Mouse (Mus musculus) ovary, postnatal 14 days (tissue): ENCODE data around the gene Rnf41.

Source experiments
- DNase-seq: peaks from one replicate; pipeline ENCODE4 v3.0.0; 2022; ENCODE audit warnings: low spot score

The Rnf41 gene

GRCm38 (mm10) chr10:128411211-128412054 lies at the start of gene Rnf41, which contains the start of gene Nabp2:
TSS of gene Rnf41 (plus strand) at chr10:128411657.
TSS of gene Nabp2 (minus strand) at chr10:128411492.
- DNase-seq, result peak; percentile 97

- DNase-seq, result no peak
Measured at GRCm38 (mm10) chr10:128361836-128362235, 49.6 kb upstream of the Rnf41 start.

GRCm38 (mm10) chr10:128362568-128362967 lies 48.9 kb upstream of the Rnf41 start:
- no peak for DNase-seq

- DNase-seq, result no peak
Measured at GRCm38 (mm10) chr10:128367899-128368401, 43.5 kb upstream of the Rnf41 start.

GRCm38 (mm10) chr10:128368402-128369217 lies 42.8 kb upstream of the Rnf41 start, which contains the start of gene Coq10a:
TSS of gene Coq10a (minus strand) at chr10:128368997.
- peak; percentile 75 for DNase-seq

GRCm38 (mm10) chr10:128369218-128369543 lies 42.3 kb upstream of the Rnf41 start:
- no peak for DNase-seq

GRCm38 (mm10) chr10:128369599-128369998 lies 41.9 kb upstream of the Rnf41 start:
- DNase-seq, result no peak

GRCm38 (mm10) chr10:128370021-128370420 lies 41.4 kb upstream of the Rnf41 start:
- no peak for DNase-seq

GRCm38 (mm10) chr10:128370601-128371000 lies 40.9 kb upstream of the Rnf41 start:
- no peak for DNase-seq

GRCm38 (mm10) chr10:128372142-128372541 lies 39.3 kb upstream of the Rnf41 start:
- DNase-seq, result no peak

GRCm38 (mm10) chr10:128372989-128373748 lies 38.3 kb upstream of the Rnf41 start:
- DNase-seq, result no peak

GRCm38 (mm10) chr10:128374393-128374792 lies 37.1 kb upstream of the Rnf41 start:
- DNase-seq, result no peak

- DNase-seq, result no peak
Measured at GRCm38 (mm10) chr10:128376099-128376454, 35.4 kb upstream of the Rnf41 start.

GRCm38 (mm10) chr10:128376455-128377211 lies 34.8 kb upstream of the Rnf41 start, which contains the start of gene Ankrd52:
TSS of gene Ankrd52 (plus strand) at chr10:128377115.
- DNase-seq, result peak; percentile 86

GRCm38 (mm10) chr10:128377222-128377939 lies 34.1 kb upstream of the Rnf41 start:
- peak; percentile 35 for DNase-seq

GRCm38 (mm10) chr10:128377940-128378448 lies 33.5 kb upstream of the Rnf41 start:
- DNase-seq, result no peak

GRCm38 (mm10) chr10:128378462-128378861 lies 33.0 kb upstream of the Rnf41 start:
- DNase-seq, result no peak

GRCm38 (mm10) chr10:128379260-128379659 lies 32.2 kb upstream of the Rnf41 start:
- DNase-seq, result no peak

GRCm38 (mm10) chr10:128380565-128380964 lies 30.9 kb upstream of the Rnf41 start:
- DNase-seq, result no peak

GRCm38 (mm10) chr10:128382482-128382881 lies 29.0 kb upstream of the Rnf41 start:
- no peak for DNase-seq
